Mouse (Mus musculus): ENCODE data around the gene Sinhcaf.
A peak's percentile ranks its signal among the peaks of the same experiment; 100 is the strongest.
"Not testable (repeated sequence)": the region's sequence is repeated elsewhere in the genome, so short reads cannot be mapped to it uniquely, and the experiment has no call there.

Sinhcaf gene

GRCm38 (mm10) chr6:148945509-148946408, 508 bp downstream of the Sinhcaf start:
- DNase-seq = peak; percentile 35 to 39

GRCm38 (mm10) chr6:148944767-148945508, 1.3 kb downstream of the Sinhcaf start:
- DNase-seq = peak; percentile 43 to 54

- no peak for DNase-seq
Measured at GRCm38 (mm10) chr6:148944344-148944766, 1.9 kb downstream of the Sinhcaf start.

- DNase-seq = no peak
Measured at GRCm38 (mm10) chr6:148943695-148944094, 2.6 kb downstream of the Sinhcaf start.

GRCm38 (mm10) chr6:148942406-148942805, 3.9 kb downstream of the Sinhcaf start:
- DNase-seq = no peak

GRCm38 (mm10) chr6:148941880-148942279, 4.4 kb downstream of the Sinhcaf start:
- DNase-seq = no peak

GRCm38 (mm10) chr6:148940383-148940782, 5.9 kb downstream of the Sinhcaf start:
- not testable (repeated sequence) for DNase-seq

GRCm38 (mm10) chr6:148937693-148938092, 8.6 kb downstream of the Sinhcaf start:
- no peak for DNase-seq

- no peak for DNase-seq
Measured at GRCm38 (mm10) chr6:148934961-148935590, 11.2 kb downstream of the Sinhcaf start.

GRCm38 (mm10) chr6:148931281-148931680, 15.0 kb downstream of the Sinhcaf start:
- no peak for DNase-seq

- no peak for DNase-seq
Measured at GRCm38 (mm10) chr6:148918841-148919398, 27.3 kb downstream of the Sinhcaf start.

GRCm38 (mm10) chr6:148917672-148918071, 28.6 kb downstream of the Sinhcaf start:
- DNase-seq = no peak

GRCm38 (mm10) chr6:148916817-148917216, 29.4 kb downstream of the Sinhcaf start:
- no peak for DNase-seq

GRCm38 (mm10) chr6:148913938-148914337, 32.3 kb downstream of the Sinhcaf start:
- peak; percentile 6 to 10 for DNase-seq

GRCm38 (mm10) chr6:148911906-148912305, 34.4 kb downstream of the Sinhcaf start:
- not testable (repeated sequence) for DNase-seq

GRCm38 (mm10) chr6:148906958-148907357, 39.3 kb downstream of the Sinhcaf start:
- no peak for DNase-seq

GRCm38 (mm10) chr6:148902728-148903127, 43.5 kb downstream of the Sinhcaf start:
- DNase-seq = no peak

GRCm38 (mm10) chr6:148896507-148896851, 49.8 kb downstream of the Sinhcaf start:
- no peak for DNase-seq

GRCm38 (mm10) chr6:148895773-148896506, 50.3 kb downstream of the Sinhcaf start, which contains the start of gene Caprin2:
TSS of gene Caprin2 (minus strand) at chr6:148896237.
- DNase-seq = peak; percentile 96 to 97

GRCm38 (mm10) chr6:148894888-148895772, 51.1 kb downstream of the Sinhcaf start:
- DNase-seq = no peak

GRCm38 (mm10) chr6:148873911-148874310, 72.4 kb downstream of the Sinhcaf start:
- DNase-seq = no peak

All from thymus, adult 18-20 months (tissue).